ENCODE assay signal across 9 mouse cellular contexts in genomic region chr1:61141952-61142351, GRCm38 (mm10).
DNase-seq lines count a peak whose midpoint lies in the region; ATAC-seq and TF ChIP-seq lines count a peak whose summit lies in the region.
"Had no signal": no experiment of that assay in that cellular context is flagged by ENCODE, and none has a peak within 500 bp of the region (broad histone marks: within the 10 kb centered on the region; RNA-seq: fewer than 3 reads in every experiment).

No protein-coding gene starts in this region.

- no peak overlapping the region for H3K4me2 ChIP-seq in lung, embryonic 14.5 days

- no peaks in the 10 kb centered on the region for H3K27me3 ChIP-seq in lung, embryonic 14.5 days (ENCODE audit: insufficient read depth, low read length)

- peaks cover 39% of the 10 kb centered on the region for H3K4me1 ChIP-seq in lung, embryonic 14.5 days (ENCODE audit: insufficient read depth)

- H3K36me3 ChIP-seq in lung, embryonic 14.5 days (ENCODE audit: insufficient read depth): no peaks in the 10 kb centered on the region

- peak; percentile 78 for DNase-seq in lung, embryonic 14.5 days
- DNase-seq in lung, postnatal 14 days: no peak
- peak; percentile 68 for DNase-seq in embryo, embryonic 11 days
- peak; percentile 67 for DNase-seq in induced T-regulatory cell, adult 2 months (ENCODE audit: low read depth)
- DNase-seq in skeletal muscle tissue, adult 2 months (ENCODE audit: low read depth, low spot score): peak; percentile 66
- DNase-seq in left cerebral cortex, adult 9 months (ENCODE audit: low spot score in 2 of 2): no peak
- DNase-seq: cerebellum, adult 2 months; right cerebral cortex, postnatal 14 days had no signal

- H3K4me3 ChIP-seq in lung, embryonic 14.5 days (ENCODE audit: low read depth, low read length): no peak overlapping the region

- H3K9me3 ChIP-seq in lung, embryonic 14.5 days (ENCODE audit: low read depth, low read length): no peaks in the 10 kb centered on the region

- WGBS in lung, embryonic 14.5 days: 18% methylated on average over 9 of the region's 9 CpGs

- TF ChIP-seq CTCF in lung, embryonic 14.5 days (IDR thresholded peaks at IDR 0.05; ENCODE audit: low read depth): no peak

- H3K27ac ChIP-seq in lung, embryonic 14.5 days (ENCODE audit: low read depth): no peak overlapping the region

- H3K9ac ChIP-seq in lung, embryonic 14.5 days: no peak overlapping the region

- peak; percentile 19; the same call in 1 of the 2 replicates for ATAC-seq in lung, embryonic 14.5 days (ENCODE audit: insufficient read depth)
- no peak for ATAC-seq in activated CD4-positive, CD25-positive, alpha-beta regulatory T cell, adult 4 months

Comparison
In these comparisons a context has a peak if more than half of its experiments do, and no peak if none do; other contexts are left out.
1. DNase-seq: peak in lung, embryonic 14.5 days (single experiment), embryo, embryonic 11 days (single experiment), induced T-regulatory cell, adult 2 months (single experiment) and skeletal muscle tissue, adult 2 months (single experiment); none in lung, postnatal 14 days (single experiment) and left cerebral cortex, adult 9 months (0 of 2).